Mouse (Mus musculus) right cerebral cortex, adult 2 months (tissue): ENCODE data around the gene Apex2.
A peak's percentile ranks its signal among the peaks of the same experiment; 100 is the strongest.
"Not testable (repeated sequence)": the region's sequence is repeated elsewhere in the genome, so short reads cannot be mapped to it uniquely, and the experiment has no call there.

Source experiments
- DNase-seq, 2 experiments: peaks; one replicate each; pipeline ENCODE4 v3.0.0; 2021 to 2022; ENCODE audit warnings: low spot score in 2 of 2

The Apex2 gene

GRCm38 (mm10) chrX:150508696-150509095 lies 81.0 kb downstream of the Apex2 start:
- DNase-seq = peak in 1 of 2 experiments; percentile 21

- DNase-seq = not testable (repeated sequence)
Measured at GRCm38 (mm10) chrX:150487811-150488210, 101.9 kb downstream of the Apex2 start.

- DNase-seq = not testable (repeated sequence)
Measured at GRCm38 (mm10) chrX:150486314-150487030, 103.2 kb downstream of the Apex2 start.

- DNase-seq = peak; percentile 83 to 88
Measured at GRCm38 (mm10) chrX:150477854-150478780, 111.6 kb downstream of the Apex2 start.

GRCm38 (mm10) chrX:150471416-150471815 lies 118.3 kb downstream of the Apex2 start:
- DNase-seq = no peak
